Mouse (Mus musculus) cerebellum, adult 2 months (tissue): ENCODE measurements around the gene Mfsd9.

Source experiments
- CTCF ChIP-seq: fragments of 200-500 bp; IDR thresholded peaks from 2 replicates; pipeline ENCODE4 v1.5.1; 2011; ENCODE audit warnings: low read depth, mild to moderate bottlenecking, control low read depth, low read length, moderate library complexity, borderline replicate concordance; ENCODE audit not compliant: insufficient read depth
- POLR2A ChIP-seq: fragments of 200-500 bp; IDR thresholded peaks from 2 replicates; pipeline ENCODE4 v1.6.1; 2011; ENCODE audit warnings: low read length, control low read depth, borderline replicate concordance; ENCODE audit not compliant: insufficient read depth

DNA sequence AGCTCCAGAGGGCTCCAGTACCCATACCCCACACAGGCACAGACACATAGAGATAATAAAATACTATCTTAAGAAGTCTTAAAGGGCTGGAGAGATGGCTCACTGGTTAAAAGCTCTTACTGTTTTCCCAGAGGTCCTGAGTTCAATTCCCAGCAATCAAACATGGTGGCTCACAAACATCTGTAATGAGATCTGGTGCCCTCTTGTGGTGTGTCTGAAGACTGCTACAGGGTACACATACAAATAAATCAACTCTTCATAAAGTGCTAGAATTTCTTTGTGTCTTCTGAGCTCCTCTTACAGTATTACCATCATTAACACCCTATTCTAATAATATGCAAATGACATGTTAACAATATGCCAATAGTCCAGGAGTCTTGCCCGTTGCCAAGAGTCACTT, 26.4 kb downstream of the Mfsd9 start:
- TF ChIP-seq CTCF (no peak), POLR2A (no peak)
